8 mouse cellular contexts compared by ENCODE assay signal in the genomic region with DNA sequence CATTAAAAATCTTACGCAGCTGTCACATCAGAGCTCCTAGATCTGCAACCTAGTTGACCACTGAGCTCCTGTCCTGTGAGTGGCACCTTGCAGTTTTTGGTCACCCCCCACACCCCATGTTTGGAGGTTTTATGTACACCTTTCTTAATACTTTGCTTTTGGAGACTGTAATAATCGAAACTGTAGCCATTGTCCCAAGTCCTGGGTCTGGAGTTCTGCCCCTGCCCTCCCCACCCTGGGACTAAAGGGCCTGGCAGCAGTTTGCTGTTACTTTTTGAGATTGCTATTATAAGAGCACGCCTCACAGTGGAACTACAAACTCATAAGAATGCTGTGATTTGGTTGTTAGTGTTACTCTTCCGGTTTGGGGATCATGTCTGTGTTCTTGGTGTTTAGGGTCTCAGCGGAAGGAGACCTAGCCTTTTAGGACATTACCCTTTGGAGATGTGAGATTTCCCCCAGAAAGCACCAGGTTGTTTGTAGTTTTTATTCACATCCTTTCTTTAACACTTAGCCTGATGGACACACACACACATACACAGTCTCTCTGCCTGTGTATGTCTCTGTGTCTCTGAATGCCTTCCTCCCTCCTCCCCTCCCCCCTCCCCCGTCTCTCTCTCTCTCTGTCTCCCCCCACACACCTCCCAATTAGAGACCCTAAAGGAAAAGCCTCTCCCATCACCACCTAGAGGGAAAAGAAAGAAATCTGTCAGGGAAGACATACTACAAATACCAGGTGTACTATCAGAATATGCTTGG.
DNase-seq lines count a peak whose midpoint lies in the region; ATAC-seq and TF ChIP-seq lines count a peak whose summit lies in the region.

No protein-coding gene starts in this region.

- H3K36me3 ChIP-seq in lung, postnatal 0 days (ENCODE audit: insufficient read depth, low read length): no peaks in the 10 kb centered on the region
- 0 out of 2 replicates have a peak, but pooled peaks cover 4% of the 10 kb centered on the region for H3K36me3 ChIP-seq in limb, embryonic 13.5 days
- peaks cover 1% of the 10 kb centered on the region; the same call in 1 of the 2 replicates for H3K36me3 ChIP-seq in stomach, embryonic 14.5 days (ENCODE audit: control insufficient read depth, insufficient read depth, low read length)

- no peaks in the 10 kb centered on the region for H3K9me3 ChIP-seq in lung, postnatal 0 days (ENCODE audit: low read length)
- H3K9me3 ChIP-seq in limb, embryonic 13.5 days: no peaks in the 10 kb centered on the region
- H3K9me3 ChIP-seq in stomach, embryonic 14.5 days (ENCODE audit: control insufficient read depth, low read depth, low read length): no peaks in the 10 kb centered on the region

- peak overlapping the region; percentile 57 for H3K4me2 ChIP-seq in lung, postnatal 0 days (replicated peaks; ENCODE audit: low read depth, low read length)
- H3K4me2 ChIP-seq in limb, embryonic 13.5 days (replicated peaks): peak overlapping the region; percentile 78
- H3K4me2 ChIP-seq in stomach, embryonic 14.5 days (replicated peaks; ENCODE audit: low read depth, low read length): peak overlapping the region; percentile 74

- peak overlapping the region; percentile 53 for H3K4me3 ChIP-seq in lung, postnatal 0 days (ENCODE audit: low read depth, low read length)
- peak overlapping the region; percentile 54 for H3K4me3 ChIP-seq in limb, embryonic 13.5 days
- peak overlapping the region; percentile 50 for H3K4me3 ChIP-seq in stomach, embryonic 14.5 days (ENCODE audit: low read depth, low read length)

- TF ChIP-seq CTCF in lung, postnatal 0 days (IDR thresholded peaks at IDR 0.05): no peak

- peak; percentile 14 for DNase-seq in CD4-positive, CD25-positive, alpha-beta regulatory T cell, adult 2 months (ENCODE audit: low read depth, low spot score)
- peak; percentile 37 for DNase-seq in lung, postnatal 0 days (ENCODE audit: low spot score)
- no peak for DNase-seq in lung, postnatal 14 days
- DNase-seq in gastrocnemius, postnatal 4 days (ENCODE audit: low spot score in 2 of 2): no peak
- DNase-seq in layer of hippocampus, adult 8-10 months (ENCODE audit: low spot score in 2 of 2): no peak

- ATAC-seq in CD4-positive, CD25-positive, alpha-beta regulatory T cell, adult 4 months: no peak
- ATAC-seq in lung, postnatal 0 days: no peak
- ATAC-seq in limb, embryonic 13.5 days (ENCODE audit: low FRiP score, low read depth): no peak
- no peak for ATAC-seq in stomach, embryonic 14.5 days (ENCODE audit: insufficient number of reproducible peaks, insufficient read depth, low FRiP score, low read depth)

- 0 out of 2 replicates have a peak, but pooled peaks have one; percentile 9 for TF ChIP-seq EP300 in lung, postnatal 0 days (IDR thresholded peaks at IDR 0.05)

- peak overlapping the region; percentile 58; the same call in 1 of the 2 replicates for H3K9ac ChIP-seq in lung, postnatal 0 days (replicated peaks; ENCODE audit: low read depth)
- H3K9ac ChIP-seq in limb, embryonic 13.5 days: peak overlapping the region; percentile 74
- H3K9ac ChIP-seq in stomach, embryonic 14.5 days (replicated peaks; ENCODE audit: low read depth, low read length): peak overlapping the region; percentile 60

- H3K4me1 ChIP-seq in lung, postnatal 0 days (ENCODE audit: insufficient read depth, low read depth, low read length): peaks cover 11% of the 10 kb centered on the region; the same call in 1 of the 2 replicates
- peaks cover 23% of the 10 kb centered on the region for H3K4me1 ChIP-seq in limb, embryonic 13.5 days
- peaks cover 13% of the 10 kb centered on the region; the same call in 1 of the 2 replicates for H3K4me1 ChIP-seq in stomach, embryonic 14.5 days (ENCODE audit: control insufficient read depth, insufficient read depth, low read length)

- H3K27ac ChIP-seq in lung, postnatal 0 days (ENCODE audit: low read length): peak overlapping the region; percentile 95
- peak overlapping the region; percentile 98 for H3K27ac ChIP-seq in limb, embryonic 13.5 days
- H3K27ac ChIP-seq in stomach, embryonic 14.5 days (ENCODE audit: low read length): peak overlapping the region; percentile 99

- 36% methylated on average over 6 of the region's 6 CpGs for WGBS in lung, postnatal 0 days
- 50% methylated on average over 6 of the region's 6 CpGs for WGBS in limb, embryonic 13.5 days
- 41% methylated on average over 6 of the region's 6 CpGs for WGBS in stomach, embryonic 14.5 days

- H3K27me3 ChIP-seq in lung, postnatal 0 days (replicated peaks; ENCODE audit: insufficient read depth, low read length): no peaks in the 10 kb centered on the region
- no peaks in the 10 kb centered on the region for H3K27me3 ChIP-seq in limb, embryonic 13.5 days
- no peaks in the 10 kb centered on the region for H3K27me3 ChIP-seq in stomach, embryonic 14.5 days (ENCODE audit: control insufficient read depth, insufficient read depth, low read length)

Comparison
In these comparisons a context has a peak if more than half of its experiments do, and no peak if none do; other contexts are left out.
1. DNase-seq: peak in CD4-positive, CD25-positive, alpha-beta regulatory T cell, adult 2 months (single experiment) and lung, postnatal 0 days (single experiment); none in lung, postnatal 14 days (single experiment), gastrocnemius, postnatal 4 days (0 of 2) and layer of hippocampus, adult 8-10 months (0 of 2).
2. Peak in every context shown above with its lines, with median percentiles within 50 percentile points of each other: H3K27ac ChIP-seq, H3K4me2 ChIP-seq, H3K4me3 ChIP-seq and H3K9ac ChIP-seq.